Mouse (Mus musculus): Measurements from ENCODE around the gene Lmnb2. TPM values are rescaled to one million over a fixed set of nuclear protein-coding genes. Genes with fewer than 3 reads are reported as not detected.
A peak's percentile ranks its signal among the peaks of the same experiment; 100 is the strongest.

The Lmnb2 gene
- polyA plus RNA-seq, 1 experiment: 26.1 TPM

DNA sequence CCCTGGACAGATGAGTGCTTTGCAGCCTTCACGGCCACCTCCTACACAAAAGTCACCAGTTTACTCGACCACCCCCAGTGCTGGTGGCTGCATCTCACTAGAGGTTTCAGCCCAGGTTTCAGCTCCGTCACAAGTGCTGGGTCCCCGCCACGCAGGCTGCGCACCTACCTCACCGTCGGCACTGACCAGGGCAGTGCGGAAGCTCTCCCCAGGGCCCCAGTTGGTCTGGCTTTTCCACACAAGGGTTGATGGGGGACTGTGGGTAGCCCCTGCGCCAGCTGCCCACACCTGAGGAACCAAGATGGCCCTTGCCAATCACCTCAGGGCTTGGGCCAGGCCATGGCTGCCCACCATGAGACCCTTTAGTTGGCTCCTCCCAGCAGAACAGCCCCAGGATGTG, 14.8 kb downstream of the Lmnb2 start:
- WGBS: 90% methylated on average over 10 of the region's 10 CpGs
- DNase-seq (ENCODE audit: low read depth, low spot score): no peak

GRCm38 (mm10) chr10:80902273-80902940, 15.6 kb downstream of the Lmnb2 start:
- 89% methylated on average over 9 of the region's 9 CpGs for WGBS
- no peak for DNase-seq (ENCODE audit: low read depth, low spot score)

- DNase-seq (ENCODE audit: low read depth, low spot score): no peak
- 82% methylated on average over 19 of the region's 19 CpGs for WGBS
These were observed 16.4 kb downstream of the Lmnb2 start for GRCm38 (mm10) chr10:80901409-80902272.

- peak; percentile 100 for DNase-seq (ENCODE audit: low read depth, low spot score)
- WGBS: under 1% methylated on average over 72 of the region's 72 CpGs
These were observed 17.5 kb downstream of the Lmnb2 start, which contains the start of gene Timm13 for GRCm38 (mm10) chr10:80900318-80901247. Gene Timm13, minus strand, starts transcription at chr10:80900969.

DNA sequence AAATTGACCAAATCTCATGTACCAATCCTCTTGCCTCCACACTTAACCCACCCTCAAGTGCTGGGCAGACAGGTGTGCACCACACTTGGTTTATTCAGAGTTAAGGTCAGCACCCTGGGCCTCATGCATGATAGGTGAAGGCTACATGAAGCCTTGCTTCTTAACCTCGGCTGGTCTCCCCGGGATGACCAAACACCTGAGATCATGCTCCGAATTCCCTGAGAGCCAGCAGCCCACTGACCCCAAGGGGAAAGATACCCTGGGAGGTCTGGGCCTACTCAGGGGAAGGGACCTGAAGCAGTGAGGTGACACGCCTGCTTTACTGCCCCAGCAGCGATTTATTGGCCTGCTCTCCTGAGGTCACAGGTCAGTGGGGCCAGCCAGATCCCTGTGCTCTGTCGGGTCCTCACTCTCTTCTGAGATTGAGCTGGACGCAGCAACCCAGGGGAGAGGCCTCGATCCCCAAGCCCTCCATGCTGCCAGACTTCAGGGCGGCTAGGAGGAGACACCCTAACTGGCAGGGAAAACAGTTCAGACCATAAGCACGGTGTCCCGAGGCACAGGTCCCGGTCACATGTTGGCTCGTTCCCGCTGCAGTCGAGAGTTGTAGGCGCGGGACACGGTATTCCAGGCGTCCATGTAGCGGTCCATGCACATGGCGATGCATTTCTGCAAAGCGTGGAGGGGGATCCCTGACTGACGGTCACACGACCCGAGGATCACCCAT, 18.3 kb downstream of the Lmnb2 start:
- WGBS: 9% methylated on average over 25 of the region's 25 CpGs
- DNase-seq (ENCODE audit: low read depth, low spot score): no peak

GRCm38 (mm10) chr10:80899074-80899473, 19.0 kb downstream of the Lmnb2 start:
- DNase-seq (ENCODE audit: low read depth, low spot score): no peak
- WGBS: 81% methylated on average over 8 of the region's 8 CpGs

DNA sequence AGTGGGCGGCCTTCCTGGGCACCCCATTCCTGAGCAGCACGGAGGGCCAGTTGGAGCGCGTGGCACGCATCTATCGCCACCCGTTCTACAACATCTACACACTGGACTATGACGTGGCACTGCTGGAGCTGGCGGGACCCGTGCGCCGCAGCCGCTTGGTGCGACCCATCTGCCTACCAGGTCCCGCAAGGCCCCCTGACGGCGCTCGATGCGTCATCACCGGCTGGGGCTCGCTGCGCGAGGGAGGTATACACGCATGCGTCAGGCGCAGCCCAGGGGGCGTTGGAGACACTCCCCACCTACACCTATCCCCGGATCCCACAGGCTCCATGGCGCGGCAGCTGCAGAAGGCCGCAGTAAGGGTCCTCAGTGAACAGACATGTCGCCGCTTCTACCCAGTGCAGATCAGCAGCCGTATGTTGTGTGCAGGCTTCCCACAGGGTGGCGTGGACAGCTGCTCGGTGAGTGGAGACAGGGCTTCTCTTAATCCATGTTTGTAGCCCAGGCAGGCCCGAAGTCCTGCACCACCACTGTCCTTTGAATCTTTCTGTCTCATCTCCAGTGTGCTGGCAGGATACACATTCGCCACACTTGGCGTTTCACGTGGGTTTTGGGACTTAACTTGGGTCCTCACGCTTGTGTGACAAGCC, 20.1 kb downstream of the Lmnb2 start:
- WGBS: 70% methylated on average over 41 of the region's 41 CpGs
- no peak for DNase-seq (ENCODE audit: low read depth, low spot score)

GRCm38 (mm10) chr10:80896581-80897485, 21.2 kb downstream of the Lmnb2 start:
- DNase-seq (ENCODE audit: low read depth, low spot score): no peak
- WGBS: 73% methylated on average over 24 of the region's 24 CpGs

DNA sequence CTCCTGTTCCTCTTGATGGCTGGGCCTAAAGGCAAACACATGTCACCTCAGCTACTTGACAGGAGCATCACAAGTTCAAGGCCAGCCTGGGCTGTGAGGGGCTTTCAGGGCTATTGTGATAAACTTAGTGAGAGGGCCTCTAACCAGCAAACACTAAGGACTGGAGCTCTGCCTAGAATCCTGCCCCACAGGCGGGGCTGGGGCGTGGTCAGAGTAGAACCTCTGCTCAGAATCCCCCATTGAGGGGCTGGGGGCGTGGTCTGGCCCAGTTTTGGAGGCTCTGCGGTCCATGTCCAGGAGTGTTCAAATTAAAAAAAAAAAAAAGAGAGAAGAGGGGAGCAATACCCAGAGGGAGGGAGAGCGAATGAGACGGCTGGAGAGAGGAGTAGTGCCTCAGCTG, 22.3 kb downstream of the Lmnb2 start:
- no peak for DNase-seq (ENCODE audit: low read depth, low spot score)
- 72% methylated on average over 6 of the region's 6 CpGs for WGBS

DNA sequence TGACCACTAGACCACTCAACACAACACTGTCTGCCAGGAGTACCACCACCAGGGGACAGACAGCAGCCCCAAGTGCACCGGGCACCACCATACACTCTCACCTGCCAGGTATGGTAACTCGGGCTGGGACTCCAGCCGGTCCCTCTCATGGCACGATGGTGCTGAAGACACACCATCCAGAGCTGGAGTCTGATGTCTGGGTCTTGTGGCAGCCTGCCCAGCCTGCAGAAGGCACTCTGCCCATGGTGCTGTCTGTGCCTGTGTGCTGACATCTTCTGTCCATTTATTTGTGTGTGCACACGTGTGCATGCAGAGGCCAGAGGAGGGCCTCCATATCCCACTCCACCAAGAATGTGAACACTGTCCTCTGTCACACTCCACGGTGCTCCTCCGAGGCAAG, 22.9 kb downstream of the Lmnb2 start:
- DNase-seq (ENCODE audit: low read depth, low spot score): no peak
- WGBS: 76% methylated on average over 7 of the region's 7 CpGs

- DNase-seq (ENCODE audit: low read depth, low spot score): no peak
- WGBS: 18% methylated on average over 11 of the region's 11 CpGs
These were observed 30.9 kb downstream of the Lmnb2 start for GRCm38 (mm10) chr10:80887181-80887580.

DNA sequence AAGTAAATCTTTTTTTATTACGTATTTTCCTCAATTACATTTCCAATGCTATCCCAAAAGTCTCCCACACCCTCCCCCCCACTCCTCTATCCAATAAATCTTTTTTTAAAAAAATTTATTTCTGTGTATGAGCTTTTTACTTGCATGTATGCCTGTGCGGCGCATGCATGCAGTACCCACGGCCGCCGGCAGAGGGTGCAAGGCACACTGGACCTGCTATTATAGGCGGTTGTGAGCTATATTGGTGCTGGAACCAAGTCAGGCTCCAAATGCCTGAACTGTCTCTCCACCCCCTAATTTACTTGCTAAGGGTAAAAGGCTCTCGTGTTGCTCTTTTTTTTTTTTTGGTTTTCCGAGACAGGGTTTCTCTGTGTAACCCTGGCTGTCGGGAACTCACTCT, 36.7 kb downstream of the Lmnb2 start:
- 20% methylated on average over 10 of the region's 10 CpGs for WGBS
- no peak for DNase-seq (ENCODE audit: low read depth, low spot score)

DNA sequence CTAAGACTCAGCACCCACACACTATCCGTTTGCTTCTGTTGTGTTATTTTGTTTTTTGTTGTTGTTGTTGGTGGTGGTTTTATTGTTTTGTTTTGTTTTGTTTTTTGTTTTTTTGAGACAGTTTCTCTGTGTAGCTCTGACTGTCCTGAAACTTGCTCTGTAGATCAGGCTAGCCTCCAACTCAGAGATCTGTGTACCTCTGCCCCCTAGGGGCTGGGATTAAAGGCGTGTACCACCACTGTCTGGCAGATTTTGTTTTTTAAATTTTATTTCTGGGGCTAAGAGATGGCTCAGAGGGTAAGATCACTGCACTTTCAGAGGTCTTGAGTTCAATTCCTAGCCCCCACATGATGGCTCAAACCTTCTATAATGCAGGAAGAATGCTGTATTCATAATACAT, 37.1 kb downstream of the Lmnb2 start:
- no peak for DNase-seq (ENCODE audit: low read depth, low spot score)
- 62% methylated on average over 2 of the region's 2 CpGs for WGBS

- no peak for DNase-seq (ENCODE audit: low read depth, low spot score)
- WGBS: 15% methylated on average over 5 of the region's 5 CpGs
These were observed 37.9 kb downstream of the Lmnb2 start for GRCm38 (mm10) chr10:80880131-80880641.

GRCm38 (mm10) chr10:80876594-80876993, 41.5 kb downstream of the Lmnb2 start:
- 29% methylated on average over 3 of the region's 3 CpGs for WGBS
- no peak for DNase-seq (ENCODE audit: low read depth, low spot score)

GRCm38 (mm10) chr10:80876028-80876427, 42.0 kb downstream of the Lmnb2 start:
- WGBS: 26% methylated on average over 5 of the region's 5 CpGs
- no peak for DNase-seq (ENCODE audit: low read depth, low spot score)

- 77% methylated on average over 9 of the region's 9 CpGs for WGBS
- DNase-seq (ENCODE audit: low read depth, low spot score): no peak
These were observed 44.0 kb downstream of the Lmnb2 start for GRCm38 (mm10) chr10:80874035-80874434.

GRCm38 (mm10) chr10:80871581-80871980, 46.5 kb downstream of the Lmnb2 start, which contains the start of gene Tmprss9:
Gene Tmprss9, plus strand, starts transcription at chr10:80871848.
- no peak for DNase-seq (ENCODE audit: low read depth, low spot score)
- WGBS: 17% methylated on average over 9 of the region's 9 CpGs
